Mouse (Mus musculus) heart, postnatal 14 days (tissue): ENCODE results near the gene Ykt6. TPM values are rescaled to one million over a fixed set of nuclear protein-coding genes. Genes with fewer than 3 reads are reported as not detected.
"Not testable (repeated sequence)": the region's sequence is repeated elsewhere in the genome, so short reads cannot be mapped to it uniquely, and the experiment has no call there.

Experiments used
- DNase-seq, 2 experiments: peaks; one replicate each; pipeline ENCODE4 v3.0.0; 2021 to 2022
- intact Hi-C: fragments of 180-260 bp; cut with DNase I; formaldehyde crosslinking; loops from one replicate; pipeline ENCODE4 v1.15.1; 2025
- long read RNA-seq, 2 experiments: library from polyadenylated mRNA; stranded (forward); transcript quantifications; one replicate each; pipeline ENCODE4 v2.0.0; 2021
- total RNA-seq, 2 experiments: library from RNA; stranded (reverse); gene quantifications; 2 replicates each; pipeline ENCODE4 v1.2.3; 2021

Gene Ykt6
- total RNA-seq = 10 to 100 TPM; 72.2 to 75.4 TPM
- long read RNA-seq, experiment 1, transcript Ykt6-201 (7 exons, 2,541 nt) = major isoform, 7 of 18 reads
- long read RNA-seq, experiment 1, partial matches to known transcripts = 0 of 18 reads
- long read RNA-seq, experiment 1, other reads (novel, unspliced or antisense) = 11 of 18 reads
- long read RNA-seq, experiment 2, partial matches to known transcripts = 13 of 16 reads
- long read RNA-seq, experiment 2, other reads (novel, unspliced or antisense) = 0 of 16 reads

- intact Hi-C loops = no loop called here
- peak; percentile 98 to 99 for DNase-seq
Measured at GRCm38 (mm10) chr11:5955546-5956276, at the start of gene Ykt6. TSS of gene Ykt6 (plus strand) at chr11:5955693.

GRCm38 (mm10) chr11:5905778-5906518, 49.5 kb upstream of the Ykt6 start:
- intact Hi-C loops = no loop called here
- DNase-seq = no peak

- no peak for DNase-seq
- intact Hi-C loops = no loop called here
Measured at GRCm38 (mm10) chr11:5907096-5907495, 48.4 kb upstream of the Ykt6 start.

- intact Hi-C loops = no loop called here
Measured at GRCm38 (mm10) chr11:5908642-5909041, 46.9 kb upstream of the Ykt6 start.

GRCm38 (mm10) chr11:5912635-5913034, 42.9 kb upstream of the Ykt6 start:
- intact Hi-C loops = loop anchor here (2.0 kb wide), 1 partner anchor 26 kb away; no protein-coding TSS in a partner anchor
- peak; percentile 65 to 77 for DNase-seq

More at GRCm38 (mm10) chr11:5908642-5909041, 46.9 kb upstream of the Ykt6 start:
- no peak for DNase-seq

GRCm38 (mm10) chr11:5913256-5913655, 42.2 kb upstream of the Ykt6 start:
- DNase-seq = no peak

GRCm38 (mm10) chr11:5913936-5914335, 41.6 kb upstream of the Ykt6 start:
- intact Hi-C loops = loop anchor here (2.0 kb wide), 1 partner anchor 27 kb away; no protein-coding TSS in a partner anchor
- no peak for DNase-seq

More at GRCm38 (mm10) chr11:5913256-5913655, 42.2 kb upstream of the Ykt6 start:
- intact Hi-C loops = loop anchor here (2.0 kb wide), 1 partner anchor 26 kb away; no protein-coding TSS in a partner anchor

GRCm38 (mm10) chr11:5914940-5915339, 40.6 kb upstream of the Ykt6 start:
- no peak for DNase-seq
- intact Hi-C loops = no loop called here

GRCm38 (mm10) chr11:5915429-5916177, 39.9 kb upstream of the Ykt6 start:
- intact Hi-C loops = no loop called here
- peak; percentile 53 to 64 for DNase-seq

- intact Hi-C loops = no loop called here
- peak in 1 of 2 experiments; percentile 40 for DNase-seq
Measured at GRCm38 (mm10) chr11:5916178-5916548, 39.3 kb upstream of the Ykt6 start.

- intact Hi-C loops = no loop called here
- no peak for DNase-seq
Measured at GRCm38 (mm10) chr11:5918111-5918510, 37.4 kb upstream of the Ykt6 start.

- intact Hi-C loops = no loop called here
- no peak for DNase-seq
Measured at GRCm38 (mm10) chr11:5919606-5920005, 35.9 kb upstream of the Ykt6 start.

GRCm38 (mm10) chr11:5920323-5920960, 35.1 kb upstream of the Ykt6 start:
- DNase-seq = no peak
- intact Hi-C loops = no loop called here

GRCm38 (mm10) chr11:5924699-5925098, 30.8 kb upstream of the Ykt6 start:
- DNase-seq = no peak
- intact Hi-C loops = no loop called here

GRCm38 (mm10) chr11:5926696-5927220, 28.7 kb upstream of the Ykt6 start:
- no peak for DNase-seq
- intact Hi-C loops = no loop called here

GRCm38 (mm10) chr11:5930578-5930977, 24.9 kb upstream of the Ykt6 start:
- intact Hi-C loops = no loop called here
- no peak for DNase-seq

- DNase-seq, intact Hi-C loops: not testable (repeated sequence)
Measured at GRCm38 (mm10) chr11:5931947-5932346, 23.5 kb upstream of the Ykt6 start.

GRCm38 (mm10) chr11:5934531-5934930, 21.0 kb upstream of the Ykt6 start:
- intact Hi-C loops = not testable (repeated sequence)

GRCm38 (mm10) chr11:5942966-5943365, 12.5 kb upstream of the Ykt6 start:
- intact Hi-C loops = no loop called here
- DNase-seq = no peak

More at GRCm38 (mm10) chr11:5934531-5934930, 21.0 kb upstream of the Ykt6 start:
- DNase-seq = not testable (repeated sequence)

GRCm38 (mm10) chr11:5945096-5945495, 10.4 kb upstream of the Ykt6 start:
- no peak for DNase-seq
- intact Hi-C loops = no loop called here
